Mouse (Mus musculus) MEL (cell line): Measurements from ENCODE around the gene Col4a2. TPM values are rescaled to one million over a fixed set of nuclear protein-coding genes. Genes with fewer than 3 reads are reported as not detected.

ENCODE experiments used
- DNase-seq: peaks from one replicate; pipeline ENCODE4 v3.0.0; 2011; ENCODE audit warnings: low read depth, low spot score
- H3K27ac ChIP-seq: 2 replicates; pipeline ENCODE4 v1.5.1; 2012; ENCODE audit warnings: low read depth, mild to moderate bottlenecking, control low read depth, low read length, moderate library complexity; ENCODE audit not compliant: control insufficient read depth
- H3K27me3 ChIP-seq, 2 experiments: fragments of 150-350 bp in 1 of 2; sonication (generic) in 1 of 2; 2 replicates each; pipeline ENCODE4 v1.6.1; 2012; ENCODE audit warnings: low read length in 2 of 2, mild to moderate bottlenecking in 2 of 2, improper control_type of control experiment in 1 of 2, moderate library complexity in 1 of 2; ENCODE audit not compliant: insufficient read depth in 2 of 2, control insufficient read depth in 1 of 2
- H3K36me3 ChIP-seq, 2 experiments: 2 replicates each; pipeline ENCODE4 v1.6.1; 2012 to 2014; ENCODE audit warnings: low read length in 2 of 2, improper control_type of control experiment in 1 of 2, inconsistent platforms in 1 of 2, mild to moderate bottlenecking in 1 of 2; ENCODE audit not compliant: insufficient read depth in 2 of 2, control insufficient read depth in 1 of 2
- H3K4me1 ChIP-seq, 2 experiments: fragments of 150-350 bp in 1 of 2; sonication (generic) in 1 of 2; 2 replicates each; pipeline ENCODE4 v1.6.1; 2012; ENCODE audit warnings: low read length in 2 of 2, improper control_type of control experiment in 1 of 2, mild to moderate bottlenecking in 1 of 2; ENCODE audit not compliant: insufficient read depth in 2 of 2, control insufficient read depth in 1 of 2
- H3K4me3 ChIP-seq, 2 experiments: fragments of 150-350 bp in 1 of 2; sonication (generic) in 1 of 2; 2 replicates each; pipeline ENCODE4 v1.5.1; 2012; ENCODE audit warnings: low read depth in 2 of 2, low read length in 2 of 2, mild to moderate bottlenecking in 2 of 2, moderate library complexity in 2 of 2, control low read depth in 1 of 2, improper control_type of control experiment in 1 of 2; ENCODE audit not compliant: control insufficient read depth in 1 of 2, insufficient read depth in 1 of 2
- H3K79me2 ChIP-seq: 2 replicates; pipeline ENCODE4 v1.6.1; 2012; ENCODE audit warnings: mild to moderate bottlenecking, low read length, moderate library complexity; ENCODE audit not compliant: control insufficient read depth, poor library complexity, insufficient read depth
- H3K9ac ChIP-seq: 2 replicates; pipeline ENCODE4 v1.6.1; 2012; ENCODE audit warnings: low read depth, mild to moderate bottlenecking, control low read depth, low read length, moderate library complexity; ENCODE audit not compliant: control insufficient read depth, poor library complexity, severe bottlenecking
- H3K9me3 ChIP-seq: fragments of 150-350 bp; sonication (generic); replicated peaks from 2 replicates; pipeline ENCODE4 v1.6.1; 2012; ENCODE audit warnings: mild to moderate bottlenecking, low read length, improper control_type of control experiment, moderate library complexity; ENCODE audit not compliant: insufficient read depth
- BHLHE40 ChIP-seq: IDR thresholded peaks from 2 replicates; pipeline ENCODE4 v1.6.1; 2012; ENCODE audit warnings: low read depth, mild to moderate bottlenecking, inconsistent platforms, low read length, improper control_type of control experiment, borderline replicate concordance
- CHD2 ChIP-seq: IDR thresholded peaks from 2 replicates; pipeline ENCODE4 v1.6.1; 2011; ENCODE audit warnings: low read length, improper control_type of control experiment
- CTCF ChIP-seq, 3 experiments: IDR thresholded peaks in 2 of 3; conservative IDR thresholded peaks in 1 of 3; 2 replicates each; pipeline ENCODE4 v1.5.1; 2011 to 2012; ENCODE audit warnings: low read length in 3 of 3, low read depth in 2 of 3, mild to moderate bottlenecking in 2 of 3, improper control_type of control experiment in 1 of 3, inconsistent platforms in 1 of 3, mixed read lengths in 1 of 3, moderate library complexity in 1 of 3; ENCODE audit not compliant: control insufficient read depth in 1 of 3, insufficient read depth in 1 of 3, poor library complexity in 1 of 3, severe bottlenecking in 1 of 3
- E2F4 ChIP-seq: IDR thresholded peaks from 2 replicates; pipeline ENCODE4 v1.6.1; 2011; ENCODE audit warnings: low read depth, low read length, improper control_type of control experiment, borderline replicate concordance
- ELF1 ChIP-seq: IDR thresholded peaks from 2 replicates; pipeline ENCODE4 v1.6.1; 2014; ENCODE audit warnings: low read depth, mild to moderate bottlenecking, inconsistent platforms, low read length, improper control_type of control experiment, moderate library complexity
- EP300 ChIP-seq, 2 experiments: IDR thresholded peaks; 2 replicates each; pipeline ENCODE4 v1.6.1; 2011; ENCODE audit warnings: improper control_type of control experiment in 2 of 2, low read length in 2 of 2, low read depth in 1 of 2, mild to moderate bottlenecking in 1 of 2
- ETS1 ChIP-seq: IDR thresholded peaks from 2 replicates; pipeline ENCODE4 v1.6.1; 2012; ENCODE audit warnings: low read depth, mild to moderate bottlenecking, inconsistent platforms, low read length, improper control_type of control experiment, moderate library complexity
- HCFC1 ChIP-seq: IDR thresholded peaks from 2 replicates; pipeline ENCODE4 v1.6.1; 2012; ENCODE audit warnings: low read depth, mild to moderate bottlenecking, inconsistent platforms, low read length, improper control_type of control experiment, moderate library complexity
- JUND ChIP-seq: IDR thresholded peaks from 2 replicates; pipeline ENCODE4 v1.6.1; 2011; ENCODE audit warnings: low read depth, mild to moderate bottlenecking, improper control_type of control experiment, low read length
- KAT2A ChIP-seq: conservative IDR thresholded peaks from 2 replicates; pipeline ENCODE4 v1.6.1; 2012; ENCODE audit warnings: low read depth, low read length, improper control_type of control experiment, inconsistent platforms
- MAFK ChIP-seq: IDR thresholded peaks from 2 replicates; pipeline ENCODE4 v1.6.1; 2011; ENCODE audit warnings: low read depth, mild to moderate bottlenecking, low read length, improper control_type of control experiment, borderline replicate concordance
- MAX ChIP-seq: IDR thresholded peaks from 2 replicates; pipeline ENCODE4 v1.6.1; 2011; ENCODE audit warnings: low read length, improper control_type of control experiment
- MAZ ChIP-seq: IDR thresholded peaks from 2 replicates; pipeline ENCODE4 v1.6.1; 2012; ENCODE audit warnings: low read depth, mild to moderate bottlenecking, inconsistent platforms, low read length, improper control_type of control experiment
- MXI1 ChIP-seq: IDR thresholded peaks from 2 replicates; pipeline ENCODE4 v1.6.1; 2011; ENCODE audit warnings: mild to moderate bottlenecking, low read depth, low read length, improper control_type of control experiment
- MYB ChIP-seq: IDR thresholded peaks from 2 replicates; pipeline ENCODE4 v1.6.1; 2011; ENCODE audit warnings: mild to moderate bottlenecking, low read depth, low read length, improper control_type of control experiment
- MYC ChIP-seq: IDR thresholded peaks from 2 replicates; pipeline ENCODE4 v1.6.1; 2011; ENCODE audit warnings: low read depth, mild to moderate bottlenecking, low read length, improper control_type of control experiment, moderate library complexity
- NELFE ChIP-seq: IDR thresholded peaks from 2 replicates; pipeline ENCODE4 v1.6.1; 2011; ENCODE audit warnings: low read depth, low read length, improper control_type of control experiment
- POLR2AphosphoS2 ChIP-seq: IDR thresholded peaks from 2 replicates; pipeline ENCODE4 v1.6.1; 2011; ENCODE audit warnings: low read length, improper control_type of control experiment
- RAD21 ChIP-seq: IDR thresholded peaks from 2 replicates; pipeline ENCODE4 v1.6.1; 2011; ENCODE audit warnings: mild to moderate bottlenecking, low read depth, low read length, improper control_type of control experiment
- RCOR1 ChIP-seq: IDR thresholded peaks from 2 replicates; pipeline ENCODE4 v1.6.1; 2012; ENCODE audit warnings: low read depth, mild to moderate bottlenecking, inconsistent platforms, low read length, improper control_type of control experiment
- SIN3A ChIP-seq: IDR thresholded peaks from 2 replicates; pipeline ENCODE4 v1.6.1; 2012; ENCODE audit warnings: low read length, improper control_type of control experiment, inconsistent platforms
- TBP ChIP-seq: IDR thresholded peaks from 2 replicates; pipeline ENCODE4 v1.8.0; 2011; ENCODE audit warnings: low read depth, low read length, improper control_type of control experiment
- USF2 ChIP-seq, 2 experiments: IDR thresholded peaks; 2 replicates each; pipeline ENCODE4 v1.6.1; 2011 to 2012; ENCODE audit warnings: improper control_type of control experiment in 2 of 2, low read length in 2 of 2, borderline replicate concordance in 1 of 2, inconsistent platforms in 1 of 2, low read depth in 1 of 2, mild to moderate bottlenecking in 1 of 2; ENCODE audit not compliant: insufficient read depth in 1 of 2
- ZC3H11A ChIP-seq: IDR thresholded peaks from 2 replicates; pipeline ENCODE4 v1.6.1; 2012; ENCODE audit warnings: low read depth, mild to moderate bottlenecking, inconsistent platforms, low read length, improper control_type of control experiment
- ZKSCAN1 ChIP-seq: IDR thresholded peaks from 2 replicates; pipeline ENCODE4 v1.6.1; 2012; ENCODE audit warnings: low read depth, mild to moderate bottlenecking, inconsistent platforms, low read length, improper control_type of control experiment, moderate library complexity
- ZNF384 ChIP-seq: IDR thresholded peaks from 2 replicates; pipeline ENCODE4 v1.6.1; 2012; ENCODE audit warnings: low read depth, mild to moderate bottlenecking, inconsistent platforms, low read length, improper control_type of control experiment
- polyA plus RNA-seq, 2 experiments: library from polyadenylated mRNA; stranded (reverse) in 1 of 2; unstranded in 1 of 2; fragments of >175 nt in 1 of 2; fragments of >200 nt in 1 of 2; gene quantifications; 2 replicates each; pipeline versions ENCODE4 v1.2.1 to v1.2.4; 2012; ENCODE audit warnings: low replicate concordance in 2 of 2, low read depth in 1 of 2; ENCODE audit not compliant: insufficient read length in 2 of 2, insufficient read depth in 1 of 2, missing spikeins in 1 of 2
- total RNA-seq: library from RNA; depleted of rRNA; stranded (reverse); fragments of 300-350 nt; gene quantifications from 2 replicates; pipeline ENCODE4 v1.2.3, GENCODE M21; 2012

Gene Col4a2
- total and polyA plus RNA-seq, 3 experiments: 0.04 to 0.81 TPM; not detected in 1

- TF ChIP-seq BHLHE40 (no peak), MAZ (no peak), MAFK (no peak), ZC3H11A (no peak), ZKSCAN1 (no peak), ETS1 (no peak), CTCF (IDR thresholded peaks at IDR 0.05 in 2 of 3, conservative IDR thresholded peaks at IDR 0.05 in 1 of 3; ENCODE audit: control insufficient read depth in 1 of 3, insufficient read depth in 1 of 3, low read depth in 2 of 3, low read length in 3 of 3, poor library complexity in 1 of 3, severe bottlenecking in 1 of 3) (no peak), RAD21 (no peak), POLR2AphosphoS2 (no peak), NELFE (no peak), HCFC1 (no peak)
Observed at GRCm38 (mm10) chr8:11307451-11307850, 5.2 kb upstream of the Col4a2 start.

GRCm38 (mm10) chr8:11308570-11308998, 4.0 kb upstream of the Col4a2 start:
- H3K9me3 ChIP-seq: no peaks in the 10 kb centered on the region
- no peaks in the 10 kb centered on the region for H3K27me3 ChIP-seq
- H3K4me1 ChIP-seq: no peaks in the 10 kb centered on the region
- no peaks in the 10 kb centered on the region for H3K79me2 ChIP-seq
- H3K27ac ChIP-seq: no peak overlapping the region
- no peak for TF ChIP-seq SIN3A
- no peak for TF ChIP-seq MAX
- TF ChIP-seq KAT2A: no peak
- TF ChIP-seq JUND: no peak
- no peak for TF ChIP-seq ZKSCAN1
- no peak for TF ChIP-seq E2F4
- TF ChIP-seq MAZ: no peak
- no peak for TF ChIP-seq MXI1
- TF ChIP-seq TBP: no peak
- no peak for TF ChIP-seq ELF1
- no peak for TF ChIP-seq RCOR1
- no peak for TF ChIP-seq EP300 (IDR thresholded peaks at IDR 0.05; ENCODE audit: low read depth in 1 of 2, low read length in 2 of 2)
- TF ChIP-seq MYB: no peak
- TF ChIP-seq MAFK: no peak
- no peak for TF ChIP-seq USF2 (IDR thresholded peaks at IDR 0.05; ENCODE audit: borderline replicate concordance in 1 of 2, insufficient read depth in 1 of 2, low read depth in 1 of 2, low read length in 2 of 2)
- TF ChIP-seq NELFE: no peak
- no peak for TF ChIP-seq MYC
- no peak for TF ChIP-seq CHD2
- no peak for TF ChIP-seq ZNF384
- H3K9ac ChIP-seq: no peak overlapping the region
- DNase-seq: no peak
- no peaks in the 10 kb centered on the region for H3K36me3 ChIP-seq
- H3K4me3 ChIP-seq: no peak overlapping the region

More at GRCm38 (mm10) chr8:11307451-11307850, 5.2 kb upstream of the Col4a2 start:
- H3K9ac ChIP-seq: no peak overlapping the region
- no peaks in the 10 kb centered on the region for H3K9me3 ChIP-seq
- no peak for DNase-seq
- no peak overlapping the region for H3K27ac ChIP-seq
- no peaks in the 10 kb centered on the region for H3K4me1 ChIP-seq
- H3K79me2 ChIP-seq: no peaks in the 10 kb centered on the region
- H3K27me3 ChIP-seq: no peaks in the 10 kb centered on the region
- no peaks in the 10 kb centered on the region for H3K36me3 ChIP-seq
- no peak overlapping the region for H3K4me3 ChIP-seq
